Mouse (Mus musculus) right cerebral cortex, postnatal 36 days (tissue): ENCODE results near the gene Map3k7.
A peak's percentile ranks its signal among the peaks of the same experiment; 100 is the strongest.
"Not testable (repeated sequence)": the region's sequence is repeated elsewhere in the genome, so short reads cannot be mapped to it uniquely, and the experiment has no call there.

Experiments
- DNase-seq, 2 experiments: peaks; one replicate each; pipeline ENCODE4 v3.0.0; 2022; ENCODE audit warnings: low spot score in 2 of 2, mixed read lengths in 1 of 2

Gene Map3k7

DNA sequence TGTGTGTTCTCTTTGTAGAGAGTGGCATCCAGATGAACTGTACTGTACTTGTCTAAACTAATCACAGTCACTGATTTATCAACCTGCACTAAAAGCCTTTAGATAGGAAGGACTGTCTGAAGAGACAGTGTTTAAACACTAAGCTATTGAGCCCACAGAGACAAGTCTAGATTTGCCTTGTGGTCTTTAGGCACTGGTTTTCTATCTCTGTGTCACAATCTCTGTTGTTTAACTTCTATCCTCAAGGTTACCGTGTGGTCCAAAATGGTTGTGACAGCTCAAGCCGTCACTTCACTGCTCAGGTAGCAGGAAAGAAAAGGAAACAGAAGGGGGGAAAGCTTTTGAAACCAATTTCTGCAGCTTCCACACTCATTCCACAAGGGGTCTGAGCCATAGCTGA is 29.5 kb downstream of the Map3k7 start:
- no peak for DNase-seq

DNA sequence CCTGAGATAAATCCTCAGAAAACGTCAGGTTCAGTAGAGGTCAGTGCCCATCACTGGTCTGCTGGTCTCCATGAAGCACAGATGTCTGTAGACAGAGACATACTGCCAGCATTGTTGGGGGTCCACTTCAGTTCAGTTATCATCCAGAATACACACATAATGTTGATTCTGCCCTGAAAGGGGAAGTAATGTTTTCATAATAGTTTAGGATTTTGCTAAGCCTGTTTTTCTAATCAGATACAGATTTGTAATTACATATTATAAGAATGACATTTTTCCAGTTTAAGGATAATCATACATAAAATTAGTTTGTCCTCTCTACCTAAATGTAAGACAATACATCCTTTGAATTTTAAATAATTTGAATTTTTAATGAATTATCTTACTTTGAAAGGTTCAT is 30.0 kb downstream of the Map3k7 start:
- no peak for DNase-seq

DNA sequence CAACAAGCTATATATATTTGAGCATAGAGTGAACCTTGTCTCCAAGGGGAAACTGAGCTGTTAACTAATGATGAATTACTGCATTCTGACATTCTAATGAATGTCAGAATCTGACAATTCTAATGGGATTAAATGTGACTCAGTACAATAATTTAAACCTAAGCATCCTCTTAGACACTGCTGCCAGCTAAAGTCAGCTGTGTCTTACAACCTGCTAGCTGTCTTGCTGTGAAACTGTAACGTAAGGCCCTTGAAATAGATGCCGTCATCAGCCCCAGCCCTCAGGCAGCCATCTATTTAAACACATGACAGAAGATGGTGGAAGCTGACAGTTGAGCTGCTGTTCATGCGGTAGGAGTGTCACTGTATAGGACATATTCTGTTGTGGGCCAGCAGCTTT is 37.6 kb downstream of the Map3k7 start:
- DNase-seq, result no peak

DNA sequence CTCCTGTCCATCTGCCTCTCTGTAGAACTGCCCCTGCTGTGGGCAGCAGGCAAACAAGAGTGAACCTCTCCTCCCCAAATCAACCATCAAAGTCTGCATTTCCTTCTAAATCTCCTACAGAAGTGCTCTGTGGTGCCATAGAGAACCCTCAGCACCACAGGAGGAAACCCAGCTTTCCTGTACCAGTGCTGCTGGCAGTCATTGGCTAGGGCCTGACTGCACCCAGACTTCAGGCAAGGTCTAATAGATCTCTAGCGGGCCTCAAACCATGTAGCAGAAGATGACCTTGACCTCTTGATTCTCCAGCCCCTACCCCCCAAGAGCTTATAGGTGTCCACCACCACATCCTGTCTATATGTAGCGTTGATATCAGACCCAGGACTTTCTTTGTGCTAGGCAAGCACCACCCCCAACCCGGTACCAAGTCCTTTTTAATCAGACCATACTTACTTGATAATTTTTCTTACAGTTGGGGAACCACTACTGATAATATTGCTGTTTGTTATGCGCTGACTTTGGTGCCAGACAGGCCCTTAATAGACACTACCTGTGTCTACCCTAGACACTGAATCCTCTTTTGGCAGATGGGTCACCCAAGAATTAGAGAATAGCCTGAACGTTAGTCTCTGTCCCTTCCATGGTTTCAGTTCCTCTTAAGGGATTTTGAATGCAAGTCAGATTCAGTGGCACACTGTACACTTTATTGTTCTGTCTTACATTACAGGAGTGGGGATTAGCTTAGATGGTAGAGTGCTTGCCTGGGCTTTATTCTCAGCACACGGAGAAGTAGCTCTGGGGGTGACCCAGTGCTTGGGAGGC is 41.1 kb downstream of the Map3k7 start:
- no peak for DNase-seq

DNA sequence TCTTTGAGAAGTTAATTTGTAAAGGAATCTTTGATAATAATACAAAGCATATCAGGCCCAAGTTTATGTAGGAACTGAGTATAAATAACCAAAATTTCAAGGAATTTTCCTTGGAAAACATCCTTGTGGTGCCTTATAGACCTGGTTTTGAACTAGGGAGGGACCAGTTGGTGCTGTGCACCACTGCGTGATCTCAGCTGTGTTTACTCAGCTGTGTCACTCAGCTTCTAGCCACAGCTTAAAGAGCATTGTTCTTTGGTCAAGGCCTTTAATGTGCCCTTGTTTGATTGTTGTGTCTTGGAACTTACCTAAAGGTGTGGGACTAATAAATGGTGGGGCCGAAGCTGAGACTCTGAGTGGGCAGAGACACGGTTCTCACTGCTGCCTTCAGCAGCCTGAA is 43.3 kb downstream of the Map3k7 start:
- no peak for DNase-seq

DNA sequence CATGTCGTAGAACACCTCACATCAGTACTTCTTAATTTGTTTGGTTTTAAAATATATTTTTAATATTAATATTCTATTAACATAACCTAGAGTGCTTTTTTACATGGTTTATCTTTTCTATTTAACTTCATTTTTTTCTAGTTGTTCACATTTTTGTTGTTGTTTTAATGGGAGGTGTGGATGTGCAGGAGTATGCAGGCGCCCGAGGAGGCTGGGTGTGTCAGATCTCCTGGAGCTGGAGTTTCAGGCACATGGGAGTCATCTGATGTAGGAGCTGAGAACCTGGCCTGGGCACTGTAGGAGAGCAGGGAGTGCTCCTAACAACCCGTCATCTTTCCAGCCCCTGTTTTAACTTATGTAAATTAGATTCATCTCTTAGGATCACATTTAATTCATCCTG is 44.2 kb downstream of the Map3k7 start:
- no peak for DNase-seq

DNA sequence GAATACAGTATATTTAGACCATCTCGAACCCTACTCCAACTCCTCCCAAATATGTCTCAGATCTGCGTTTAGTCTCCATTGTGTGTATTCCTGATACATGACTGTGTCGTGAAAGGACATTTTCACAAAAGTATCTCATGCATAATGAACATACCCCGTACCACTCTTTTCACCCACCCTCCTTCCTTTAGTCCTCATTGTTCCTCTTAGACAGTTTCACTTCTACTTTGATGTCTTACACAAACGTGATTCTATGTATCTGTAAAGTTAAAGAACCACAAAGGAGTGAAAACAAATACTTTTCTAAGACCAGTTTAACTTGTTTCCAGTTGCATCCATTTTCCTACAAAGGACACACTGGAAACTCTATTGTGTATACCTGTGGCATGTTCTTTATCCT is 46.9 kb downstream of the Map3k7 start:
- DNase-seq, result no peak

DNA sequence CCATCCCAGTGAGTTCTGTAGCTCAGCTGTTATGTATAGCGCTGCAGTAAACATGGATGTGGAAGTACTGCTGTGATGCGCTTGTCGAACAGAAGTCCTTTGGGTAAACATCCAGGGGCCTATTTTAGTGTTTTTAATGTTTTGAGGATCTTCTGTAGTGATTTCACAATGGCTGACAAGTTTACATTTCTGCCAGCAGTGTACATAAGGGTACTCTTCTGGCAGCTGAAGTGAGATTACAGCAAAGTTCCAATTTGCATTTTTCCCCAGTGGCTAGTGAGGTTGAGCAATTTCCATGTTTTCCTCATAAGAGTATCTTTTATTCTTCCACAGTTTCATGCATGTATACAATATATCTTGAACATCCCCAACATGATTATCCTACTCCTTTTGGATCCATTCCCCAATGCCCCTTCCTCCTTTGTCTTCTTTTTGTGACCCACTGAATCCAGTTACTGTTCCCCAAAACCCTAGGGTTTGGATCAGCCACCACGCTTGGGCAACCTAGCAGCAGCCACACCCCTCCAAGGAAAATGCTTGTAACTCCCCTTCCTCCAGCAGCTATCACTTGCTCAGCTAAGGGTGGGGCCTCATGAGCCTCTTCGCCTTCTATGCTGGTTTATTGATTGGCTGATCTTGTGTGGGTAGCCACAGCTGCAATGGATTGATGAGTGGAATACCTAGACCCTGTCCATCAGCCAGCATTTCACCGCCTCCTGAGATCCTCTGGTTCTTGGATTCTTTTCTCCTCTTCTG is 47.5 kb downstream of the Map3k7 start:
- no peak for DNase-seq

DNA sequence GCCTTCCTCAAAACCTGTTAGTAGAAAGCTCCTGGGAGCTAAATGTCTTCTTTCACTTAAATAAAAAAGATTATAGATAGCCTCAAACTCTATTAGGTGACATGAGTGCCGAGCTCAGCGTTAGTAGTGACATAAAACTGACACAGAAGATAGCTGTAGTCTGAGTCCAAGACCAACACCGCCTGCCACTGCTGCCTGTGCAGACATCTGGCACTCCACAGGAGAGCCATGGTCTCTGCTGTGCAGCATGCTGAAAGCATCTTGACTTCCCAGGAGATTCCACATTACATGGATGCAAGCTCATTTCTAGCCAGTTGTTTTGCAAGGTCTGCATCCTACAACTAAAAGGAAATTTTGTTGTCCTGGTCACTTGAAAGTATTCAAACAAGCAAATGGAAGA is 57.2 kb downstream of the Map3k7 start:
- DNase-seq, result no peak

DNA sequence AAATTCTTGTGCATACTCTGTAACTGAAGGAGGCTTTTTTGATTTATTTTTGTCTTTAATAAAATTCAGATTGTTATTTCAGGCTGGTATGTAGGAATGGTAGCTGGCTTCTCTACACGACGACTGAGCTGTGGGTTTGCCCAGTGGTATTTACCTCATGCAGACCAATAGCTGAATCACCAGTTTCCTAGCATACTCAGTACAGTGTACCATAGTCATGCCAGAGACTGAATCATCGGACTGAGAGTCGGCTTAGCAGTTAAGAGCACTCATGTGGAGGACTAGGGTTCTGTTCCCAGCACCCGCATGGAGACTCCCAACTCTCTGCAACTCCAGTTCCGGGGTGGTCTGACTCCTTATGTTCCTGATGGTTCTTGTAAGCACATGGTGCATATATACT is 58.4 kb downstream of the Map3k7 start:
- DNase-seq, result no peak

DNA sequence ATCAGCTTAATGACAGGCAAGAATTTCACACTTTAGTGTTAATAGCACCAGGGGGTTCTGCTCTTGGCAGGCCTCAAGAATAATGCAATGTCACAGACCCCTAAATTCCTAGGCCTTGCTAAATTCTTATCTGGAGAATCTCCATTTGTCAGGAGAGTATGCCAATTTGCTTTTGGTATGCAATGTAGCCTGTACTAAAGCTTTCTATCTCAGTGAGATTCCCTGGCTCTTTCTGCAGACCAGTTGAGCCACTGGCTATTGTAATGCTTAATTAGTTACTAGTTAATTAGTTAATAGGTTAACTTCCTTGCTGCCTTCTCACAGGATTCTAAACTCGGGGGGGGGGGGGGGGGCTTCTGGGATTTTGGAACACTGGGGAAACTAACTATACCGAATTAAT is 60.3 kb downstream of the Map3k7 start:
- not testable (repeated sequence) for DNase-seq

DNA sequence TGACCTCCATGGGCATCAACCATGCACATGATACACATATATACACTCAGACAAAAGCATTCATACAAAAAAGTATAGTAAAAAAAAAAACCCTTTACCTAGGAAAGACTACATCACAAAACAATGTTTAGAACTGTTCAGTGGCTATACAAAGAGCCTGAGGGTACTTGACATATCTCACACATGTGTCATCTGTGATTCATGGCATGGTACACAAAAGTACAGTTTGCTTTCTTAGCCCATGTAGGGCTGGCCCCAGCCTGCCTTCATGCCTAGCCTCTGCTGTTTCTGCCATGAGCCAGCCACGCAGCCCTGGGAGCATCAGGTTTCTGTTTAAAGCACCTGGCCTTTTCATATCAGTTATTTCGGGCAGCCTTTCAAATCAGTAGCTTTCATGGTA is 61.2 kb downstream of the Map3k7 start:
- no peak for DNase-seq

DNA sequence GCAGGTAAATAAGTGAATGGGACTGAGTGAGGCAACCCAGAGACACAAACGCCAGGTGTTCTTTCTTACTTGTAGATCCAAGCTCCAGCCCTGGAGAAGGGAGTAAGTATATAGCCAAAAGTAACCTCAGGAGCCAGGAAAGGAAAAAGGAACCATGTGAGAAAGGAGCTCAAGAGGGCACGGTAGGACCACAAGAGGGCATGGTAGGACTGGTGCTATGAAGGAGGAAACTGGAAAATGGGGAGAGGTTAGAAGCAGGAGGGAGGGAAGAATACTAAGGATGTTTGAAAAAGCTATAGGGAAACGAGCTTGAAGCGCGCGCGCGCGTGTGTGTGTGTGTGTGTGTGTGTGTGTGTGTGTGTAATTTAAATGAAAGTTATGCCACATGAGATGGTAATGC is 63.2 kb downstream of the Map3k7 start:
- no peak for DNase-seq

DNA sequence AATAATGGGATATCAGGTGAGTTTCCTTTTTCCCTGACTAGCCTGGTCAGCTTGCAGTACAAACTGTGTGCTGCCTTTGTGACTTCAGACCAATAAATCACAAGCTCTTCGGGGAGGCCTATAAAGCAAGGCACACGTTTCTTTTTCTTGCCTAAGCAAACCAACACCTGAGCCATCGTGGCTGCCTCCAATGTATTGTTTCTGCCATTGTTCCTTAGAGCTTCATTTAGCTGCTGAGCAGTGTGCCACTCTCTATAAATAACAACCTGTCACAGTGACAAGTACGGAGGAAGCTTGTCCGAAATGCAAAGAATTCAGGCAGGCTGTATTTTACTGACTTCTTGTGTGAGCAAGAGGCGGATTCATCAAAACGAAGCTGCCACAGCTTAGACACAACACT is 73.4 kb downstream of the Map3k7 start:
- DNase-seq, result no peak

DNA sequence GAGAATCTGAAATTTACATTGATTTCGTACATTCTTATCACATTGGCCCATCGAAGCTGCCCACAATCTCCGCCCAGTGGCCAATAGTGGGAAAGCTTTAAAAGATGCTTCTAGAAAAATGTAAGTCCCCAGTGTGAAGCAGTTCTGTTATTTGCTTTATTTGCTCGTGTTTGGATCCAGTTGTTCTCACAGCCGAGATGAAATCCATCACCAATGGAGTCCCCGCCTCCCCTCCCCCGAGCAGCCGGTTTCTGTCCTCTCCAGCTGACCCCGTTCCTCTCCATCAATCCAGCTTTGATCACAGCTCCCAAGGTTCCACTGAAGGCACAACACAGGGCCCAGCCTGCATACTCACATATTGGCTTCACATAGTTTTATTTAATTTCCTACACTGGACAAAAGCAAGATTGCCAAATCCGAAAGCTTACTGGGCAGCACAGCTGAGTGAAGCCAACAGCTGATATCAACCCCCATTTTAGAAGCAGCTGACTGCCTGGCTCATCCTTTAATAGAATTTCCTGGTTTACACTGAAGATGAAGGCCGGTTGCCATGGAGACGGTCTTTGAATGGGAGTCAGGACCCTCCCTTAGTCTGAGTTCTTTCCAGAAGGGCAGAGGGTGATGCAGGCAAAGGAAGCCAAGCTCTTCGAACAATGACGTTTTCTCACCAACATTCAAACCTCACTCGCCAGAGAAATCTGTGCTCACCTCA is 78.0 kb downstream of the Map3k7 start:
- no peak for DNase-seq

DNA sequence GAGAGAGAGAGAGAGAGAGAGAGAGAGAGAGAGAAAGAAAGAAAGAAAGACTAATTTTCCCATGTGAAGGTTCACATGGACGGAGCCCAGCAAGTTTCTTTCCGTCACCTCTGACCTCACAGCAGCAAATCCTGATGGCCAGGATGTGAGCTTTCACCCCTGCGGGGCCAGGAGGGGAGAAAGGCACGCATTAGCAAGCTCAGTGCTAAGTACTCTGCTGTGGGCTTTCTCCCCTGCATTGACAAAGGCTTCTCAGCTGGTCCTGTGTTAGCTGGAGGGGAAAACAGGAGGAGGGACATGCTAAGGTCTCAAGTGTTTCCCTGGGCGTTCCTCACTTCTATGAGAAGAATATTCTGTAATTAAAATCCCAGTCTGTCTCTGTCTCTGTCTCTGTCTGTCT is 81.3 kb downstream of the Map3k7 start:
- DNase-seq, result no peak

DNA sequence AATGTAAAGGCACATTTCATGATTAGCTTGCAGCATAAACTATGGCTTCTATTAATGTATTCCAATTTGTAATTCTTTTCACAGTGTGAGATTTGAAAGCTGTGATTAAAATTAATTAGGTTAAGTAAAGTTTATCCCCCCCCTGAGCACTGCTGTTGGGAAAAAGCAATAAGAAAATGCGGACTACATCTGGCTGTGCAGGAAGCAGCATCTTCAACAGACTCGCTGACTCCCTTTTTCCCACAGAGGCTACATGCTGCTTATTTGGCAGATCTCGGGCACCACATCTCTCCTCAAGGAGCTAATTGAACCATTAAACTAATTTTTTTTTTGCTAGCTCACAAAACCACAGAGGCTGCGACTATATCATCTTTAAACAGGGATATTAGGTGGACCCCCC is 85.9 kb downstream of the Map3k7 start:
- no peak for DNase-seq

DNA sequence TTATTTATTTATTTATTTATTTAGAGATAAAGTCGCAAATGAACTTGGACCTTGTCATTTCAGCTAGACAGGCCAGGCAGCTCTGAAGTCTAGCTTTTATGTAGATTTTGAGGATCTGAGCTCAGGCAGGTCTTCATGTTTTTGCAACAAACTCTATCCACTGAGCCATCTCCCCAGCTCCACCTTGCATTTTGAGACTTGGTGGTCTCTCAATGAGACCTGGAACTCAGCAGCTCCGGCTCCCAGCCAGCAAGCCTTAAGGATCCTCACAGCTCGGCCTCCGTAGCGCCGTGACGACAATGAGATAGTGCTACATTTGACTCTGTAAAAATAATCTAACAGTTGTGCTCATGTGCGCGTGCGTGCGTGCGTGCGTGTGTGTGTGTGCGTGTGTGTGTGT is 89.3 kb downstream of the Map3k7 start:
- no peak for DNase-seq

DNA sequence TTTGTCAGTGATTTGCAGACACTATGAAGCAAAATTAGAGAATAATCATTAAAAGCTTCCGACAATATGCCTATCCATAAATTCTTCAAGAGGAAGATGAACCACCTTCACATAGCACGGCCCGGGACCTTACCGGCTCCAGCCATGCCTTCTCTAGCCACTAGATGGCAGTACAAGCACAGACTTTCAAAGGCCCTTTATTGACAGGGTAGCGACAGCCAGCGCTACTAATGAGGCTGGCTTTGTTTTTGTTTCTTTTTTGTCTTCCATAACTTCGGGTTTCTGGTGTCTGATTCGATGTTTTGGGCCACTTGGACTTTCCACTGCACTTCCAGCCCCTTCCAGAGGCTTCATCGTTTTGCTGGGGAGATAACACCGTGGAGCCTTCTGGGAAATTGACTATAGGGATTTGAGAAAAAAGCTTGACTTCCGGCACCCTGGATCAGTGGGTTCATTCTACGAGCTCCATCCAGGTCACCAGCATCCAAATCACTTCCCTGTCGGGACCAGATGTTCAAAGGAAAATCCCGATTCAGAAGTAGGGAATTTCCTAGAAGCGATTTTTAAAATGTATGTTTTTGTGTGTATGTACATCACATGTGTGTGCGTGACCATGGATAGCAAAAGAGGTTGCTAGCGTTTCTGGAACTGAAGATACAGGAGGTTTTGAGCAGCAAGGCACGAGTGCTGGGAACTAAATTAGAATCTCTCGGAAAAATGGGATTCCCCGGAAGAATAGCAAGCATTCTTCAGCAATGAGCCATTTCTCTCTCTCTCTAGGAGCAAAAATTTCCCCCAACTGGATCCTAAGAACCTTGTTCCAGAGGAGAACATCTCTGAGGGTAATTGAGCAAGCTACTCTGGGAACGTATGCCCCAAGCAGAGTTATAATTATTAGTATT is 91.5 kb downstream of the Map3k7 start:
- DNase-seq, result peak; percentile 76 to 80

DNA sequence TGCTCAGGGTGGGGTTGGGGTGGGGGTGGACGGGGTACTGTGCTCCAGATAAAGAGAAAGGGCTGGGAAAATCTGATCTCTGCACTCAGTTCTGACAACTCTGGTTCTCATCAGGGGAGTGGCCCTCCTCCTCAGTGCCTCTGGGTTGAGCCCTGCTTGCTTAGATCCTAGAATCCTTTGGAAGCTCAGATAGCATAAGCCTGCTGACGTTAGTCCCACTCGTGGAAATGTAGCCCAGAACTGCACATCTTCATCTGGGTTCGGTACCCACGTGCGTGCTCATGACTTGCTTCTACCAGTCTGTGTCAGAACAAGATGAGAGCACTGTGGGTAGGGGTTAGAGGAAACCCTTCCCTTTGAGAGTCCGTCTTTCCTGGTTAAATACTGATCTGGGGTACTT is 92.5 kb downstream of the Map3k7 start:
- DNase-seq, result no peak

DNA sequence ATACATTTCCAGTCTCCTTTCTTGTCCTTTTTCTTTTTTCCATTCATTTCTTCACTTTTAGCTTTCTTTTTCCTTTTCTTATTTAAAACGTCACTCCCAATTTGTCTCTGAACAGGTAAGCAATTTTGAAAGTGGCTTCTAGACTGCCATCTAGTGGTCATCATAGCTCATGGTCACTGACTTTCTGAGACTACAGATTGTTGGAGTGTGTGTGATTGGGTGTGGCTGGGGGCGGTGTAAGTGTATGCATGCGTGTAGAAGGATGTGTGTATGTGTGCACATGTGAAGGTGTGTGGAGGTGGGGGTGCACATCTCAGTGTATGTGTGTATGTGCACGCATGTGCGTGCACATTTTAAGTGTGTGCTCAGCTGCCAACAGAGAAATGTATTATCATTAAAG is 93.2 kb downstream of the Map3k7 start:
- DNase-seq, result no peak

DNA sequence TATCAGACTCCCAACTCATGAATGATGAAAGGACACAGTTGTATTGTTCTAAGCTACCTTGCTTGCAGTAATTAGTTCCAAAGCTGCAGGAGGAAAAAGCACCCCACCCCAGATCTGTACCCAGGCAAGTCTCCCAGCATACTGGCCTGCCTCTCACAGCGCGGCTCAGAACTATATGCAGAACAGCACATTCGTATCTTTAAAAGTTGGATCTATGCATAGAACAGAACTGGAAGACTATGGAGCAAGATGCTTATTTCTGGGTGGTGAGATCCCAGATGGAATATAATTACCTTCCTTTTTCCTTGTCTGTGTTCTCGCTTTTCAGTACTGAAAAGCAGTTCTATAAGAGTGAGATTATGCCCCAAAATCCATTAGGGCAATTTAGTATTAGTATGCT is 96.8 kb downstream of the Map3k7 start:
- no peak for DNase-seq
